Mouse (Mus musculus): ENCODE results near the gene Amtn.
A peak's percentile ranks its signal among the peaks of the same experiment; 100 is the strongest.
"Not testable (repeated sequence)": the region's sequence is repeated elsewhere in the genome, so short reads cannot be mapped to it uniquely, and the experiment has no call there.

The Amtn gene

DNA sequence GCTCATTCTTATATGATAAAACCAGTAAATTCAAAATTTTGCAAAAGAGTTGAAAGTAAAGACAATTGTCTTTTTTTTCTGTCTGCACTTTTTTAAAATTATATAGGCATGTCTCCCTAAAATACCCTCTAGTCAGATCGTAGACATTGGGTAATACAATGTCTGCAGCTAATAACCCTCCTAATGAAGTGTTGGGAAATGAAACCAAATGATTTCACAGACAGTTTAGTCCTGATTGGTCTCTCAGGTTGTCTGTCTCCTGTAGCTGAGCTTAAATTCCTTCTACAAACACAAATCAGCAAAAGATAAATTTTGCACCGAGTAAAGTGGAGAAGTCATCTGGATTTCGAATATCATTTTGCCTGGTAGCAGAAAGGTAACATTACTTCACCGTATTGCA is at the start of gene Amtn:
TSS of gene Amtn (plus strand) at position 301 of the 400 bp plus-strand sequence.
- no peak for DNase-seq (ENCODE audit: low read depth, low spot score)

DNA sequence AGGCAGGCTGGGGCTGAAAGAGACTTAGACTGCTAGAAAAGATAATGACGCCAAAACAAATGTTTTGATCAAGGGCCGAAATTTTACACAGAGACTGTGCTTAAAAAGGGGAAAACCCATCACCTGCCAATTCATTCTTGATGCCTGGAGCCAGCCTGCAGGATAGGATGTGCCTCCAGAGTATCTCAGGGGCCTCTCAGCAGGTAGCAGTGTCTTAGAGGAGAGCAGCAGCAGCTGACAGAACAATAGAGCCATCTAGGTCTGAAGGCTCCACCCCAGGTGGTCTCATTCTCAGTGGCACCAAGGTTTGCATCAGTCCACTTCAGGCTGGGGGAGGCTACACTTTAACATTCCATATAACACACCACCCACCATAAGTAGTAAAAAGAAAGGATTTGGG is 27.4 kb upstream of the Amtn start:
- not testable (repeated sequence) for DNase-seq (ENCODE audit: low read depth, low spot score)

DNA sequence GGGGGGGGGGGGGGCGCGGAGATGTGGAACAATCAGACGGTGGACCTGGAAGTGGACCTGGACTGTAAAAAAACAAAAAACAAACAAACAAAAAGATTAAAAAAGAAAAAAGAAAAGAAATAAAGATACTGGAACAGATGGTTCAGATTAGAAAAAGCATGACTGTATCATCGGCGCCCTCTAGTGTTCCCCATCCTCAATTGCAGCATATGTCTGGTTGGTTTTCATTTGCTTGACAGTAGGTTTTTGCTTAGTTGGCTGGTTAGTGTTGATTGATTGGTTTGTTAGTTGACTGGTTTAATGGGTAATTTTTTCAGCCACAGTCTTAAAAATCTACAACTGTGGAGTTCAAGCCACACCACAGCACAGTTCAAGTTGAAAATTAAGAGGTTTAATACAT is 11.1 kb upstream of the Amtn start:
- DNase-seq (ENCODE audit: low read depth, low spot score), result peak; percentile 56

DNA sequence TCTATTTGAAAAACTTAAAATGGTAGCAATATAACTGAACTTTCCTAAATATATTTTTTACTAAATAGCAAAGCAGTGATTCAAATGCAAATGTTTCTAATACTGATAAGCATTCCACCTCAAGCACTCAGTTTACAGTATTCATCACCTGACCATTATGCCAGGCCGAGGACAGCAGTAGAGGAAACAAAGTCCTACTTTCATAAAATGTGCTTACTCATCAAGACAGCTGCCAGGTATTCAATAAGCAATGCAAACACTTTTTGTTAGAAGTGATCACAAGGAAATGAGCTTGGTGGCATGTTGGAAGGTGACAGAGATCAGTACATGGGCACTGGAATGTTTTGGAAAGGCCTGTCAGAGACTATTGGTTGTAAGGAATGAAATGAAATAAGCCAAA is 9.0 kb upstream of the Amtn start:
- DNase-seq (ENCODE audit: low read depth, low spot score), result no peak

DNA sequence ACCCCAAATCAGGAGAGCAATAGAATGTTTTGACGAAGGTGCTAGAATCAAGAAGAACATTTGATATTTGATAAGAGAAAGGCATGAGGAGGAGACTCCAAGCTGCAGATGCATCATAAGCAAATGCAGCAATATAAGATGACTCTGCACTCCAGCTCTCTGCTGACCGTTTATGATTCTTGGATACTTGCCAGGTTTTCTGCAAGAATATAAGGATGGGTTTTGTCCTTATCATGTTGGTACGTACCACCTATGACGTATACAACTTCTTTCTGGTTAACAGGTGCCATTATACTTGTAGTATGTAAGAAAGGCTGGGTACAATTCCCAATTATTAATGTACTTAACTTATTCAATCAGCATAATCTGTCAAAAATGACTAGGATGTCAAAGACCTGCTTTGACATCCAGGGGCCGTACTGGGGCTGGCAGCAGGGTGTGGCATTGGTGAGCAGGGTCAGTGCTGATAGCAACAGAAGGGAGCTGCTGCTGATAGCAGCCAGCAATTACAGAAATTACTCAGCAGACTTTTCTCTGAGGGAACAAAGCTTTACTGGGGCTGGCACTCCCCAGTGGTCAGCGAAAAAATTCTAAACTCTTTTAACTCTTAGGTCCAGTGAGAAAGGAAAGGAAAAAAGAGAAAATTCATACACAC is 5.2 kb upstream of the Amtn start:
- DNase-seq (ENCODE audit: low read depth, low spot score), result no peak

DNA sequence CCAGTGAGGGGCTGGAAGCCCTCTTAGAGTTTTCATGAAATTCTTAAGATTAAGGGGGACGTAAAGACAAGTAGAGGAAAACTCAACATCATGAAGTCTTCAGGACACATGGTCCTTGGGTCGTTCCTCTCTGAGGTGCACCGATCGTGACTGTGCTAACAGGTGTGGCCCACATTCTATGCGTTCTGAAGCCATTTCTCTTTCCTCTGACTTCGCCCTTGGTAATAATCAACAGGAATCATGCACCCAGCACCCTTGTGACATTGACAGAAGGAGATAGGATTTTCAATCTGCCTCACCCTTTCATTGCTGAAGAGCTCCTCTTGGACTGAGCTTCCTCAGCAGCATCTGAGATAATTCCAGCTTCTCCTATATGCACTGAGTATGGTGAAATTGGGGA is 3.3 kb upstream of the Amtn start:
- no peak for DNase-seq (ENCODE audit: low read depth, low spot score)

DNA sequence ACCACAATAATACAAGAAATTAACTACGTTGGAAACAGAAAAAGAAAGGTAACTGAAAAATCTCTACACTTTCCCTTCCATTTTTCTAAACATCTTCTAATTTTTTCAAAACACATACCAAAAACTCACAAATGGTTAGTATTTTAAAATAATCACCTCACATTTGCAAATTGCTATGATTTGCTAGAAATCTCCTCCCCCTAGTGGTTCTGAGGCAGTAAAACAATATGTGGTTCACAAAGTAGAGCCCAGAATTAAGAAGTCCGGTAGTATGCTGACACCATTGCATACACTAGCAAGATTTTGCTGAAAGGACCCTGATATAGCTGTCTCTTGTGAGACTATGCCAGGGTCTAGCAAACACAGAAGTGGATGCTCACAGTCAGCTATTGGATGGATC is 16.1 kb downstream of the Amtn start:
- not testable (repeated sequence) for DNase-seq (ENCODE audit: low read depth, low spot score)

DNA sequence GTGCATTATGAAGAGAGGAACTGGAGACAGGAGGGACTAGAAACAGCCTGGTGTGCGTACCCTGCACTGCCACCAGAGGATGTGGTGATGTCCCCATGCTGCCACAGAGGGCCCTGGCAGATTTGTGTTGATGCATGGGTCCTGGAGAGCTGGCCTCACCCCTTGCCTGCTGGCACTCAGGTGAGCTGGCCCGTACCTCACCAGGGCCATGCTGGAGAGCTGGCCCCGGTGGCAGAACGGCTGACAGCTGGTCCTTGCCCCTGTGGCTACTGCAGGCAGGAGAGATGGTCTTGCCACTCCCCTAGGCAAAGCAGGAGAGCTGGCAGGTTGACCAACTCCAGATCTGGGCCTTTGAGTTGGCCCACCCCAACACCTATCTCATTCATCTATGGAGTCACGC is 22.7 kb downstream of the Amtn start:
- no peak for DNase-seq (ENCODE audit: low read depth, low spot score)

DNA sequence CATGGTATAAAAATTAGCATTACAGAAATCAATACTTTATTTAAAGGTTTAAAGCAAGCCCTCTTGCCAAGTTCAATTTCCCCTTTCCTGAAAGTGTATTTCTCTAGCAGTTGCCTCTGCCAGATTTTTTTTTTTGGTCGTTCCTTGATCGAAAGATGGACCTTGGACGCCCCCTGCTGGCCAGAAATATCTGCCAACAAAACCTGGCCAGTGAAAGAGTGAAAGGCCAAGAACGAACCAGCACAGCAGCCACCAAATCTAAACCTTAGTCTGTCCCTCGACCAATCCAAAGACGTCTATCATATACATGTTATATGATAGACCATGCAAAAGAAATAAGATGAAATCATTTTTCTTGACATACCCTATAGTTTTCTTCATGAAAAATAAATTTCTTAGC is 23.9 kb downstream of the Amtn start:
- peak; percentile 72 for DNase-seq (ENCODE audit: low read depth, low spot score)

DNA sequence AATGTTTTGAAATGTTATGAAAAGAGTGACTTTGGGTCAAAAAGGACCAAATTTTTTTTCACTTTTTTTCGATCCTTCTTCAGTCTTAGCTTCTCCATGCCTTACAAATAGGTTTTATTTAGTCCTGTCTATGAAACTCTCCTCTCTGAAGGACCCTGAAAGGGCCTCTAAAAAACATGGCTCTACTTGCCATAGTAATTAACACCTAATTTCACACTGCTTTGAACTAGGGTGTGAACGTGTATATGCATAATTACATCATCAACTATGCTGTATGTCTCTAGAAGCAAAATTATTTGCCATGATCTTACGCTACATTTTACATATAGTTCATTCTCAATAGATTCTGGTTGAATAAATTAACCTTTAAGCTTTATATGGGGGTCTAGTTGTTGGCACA is 25.6 kb downstream of the Amtn start:
- DNase-seq (ENCODE audit: low read depth, low spot score), result no peak

DNA sequence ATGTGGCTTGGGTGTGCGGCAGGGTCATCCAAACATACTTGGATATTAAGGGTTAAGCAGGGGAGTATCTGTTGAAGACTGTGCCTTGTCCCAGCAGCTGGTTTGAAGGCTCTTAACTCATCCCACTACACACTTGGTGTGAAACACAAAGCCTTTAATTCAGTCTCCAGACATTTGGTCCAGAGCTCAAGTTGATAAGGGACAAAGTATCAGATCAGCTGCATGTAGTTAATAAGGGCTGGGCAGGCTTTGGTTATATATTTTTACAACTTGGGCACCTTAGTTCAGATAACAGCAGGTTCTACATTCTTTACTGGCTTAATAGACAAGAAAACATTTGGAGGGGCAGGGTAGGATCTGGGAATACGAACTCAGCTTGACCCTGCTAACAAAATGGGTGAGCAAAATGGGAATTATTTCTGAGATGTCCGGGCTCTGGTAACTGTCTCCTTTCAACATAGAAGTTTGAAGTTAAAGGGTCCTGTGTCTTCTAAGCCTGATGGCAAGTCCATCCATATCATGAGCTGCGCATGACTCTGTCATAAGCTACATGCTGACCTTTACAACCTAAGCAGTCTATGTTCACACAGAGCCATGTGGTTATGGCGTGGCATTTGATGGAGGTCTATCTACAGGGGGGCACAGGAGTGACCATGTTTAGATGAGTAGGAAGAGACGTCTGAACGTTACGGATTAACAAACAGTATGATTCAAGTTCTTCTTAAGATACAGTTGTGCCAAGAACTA is 44.6 kb downstream of the Amtn start:
- DNase-seq (ENCODE audit: low read depth, low spot score), result no peak

DNA sequence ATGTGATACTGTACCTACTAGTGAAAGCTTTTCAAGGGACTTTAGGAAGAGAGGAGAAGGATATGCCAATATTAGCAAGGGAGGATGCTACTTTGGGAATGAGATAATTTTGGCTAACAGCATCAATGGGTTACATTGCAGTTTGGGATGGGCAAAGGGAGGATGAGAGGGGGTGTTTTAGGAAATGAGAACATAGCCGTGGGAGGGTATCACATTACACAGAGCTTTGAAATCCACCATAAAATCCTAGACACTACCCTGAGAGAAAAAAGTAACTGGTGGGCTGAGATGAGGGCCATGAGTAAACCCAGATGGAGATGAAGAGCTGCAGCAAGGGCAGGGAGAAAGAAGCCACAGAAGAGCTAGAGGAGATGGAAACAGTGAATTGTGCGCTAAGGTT is 49.0 kb downstream of the Amtn start:
- DNase-seq (ENCODE audit: low read depth, low spot score), result not testable (repeated sequence)

DNA sequence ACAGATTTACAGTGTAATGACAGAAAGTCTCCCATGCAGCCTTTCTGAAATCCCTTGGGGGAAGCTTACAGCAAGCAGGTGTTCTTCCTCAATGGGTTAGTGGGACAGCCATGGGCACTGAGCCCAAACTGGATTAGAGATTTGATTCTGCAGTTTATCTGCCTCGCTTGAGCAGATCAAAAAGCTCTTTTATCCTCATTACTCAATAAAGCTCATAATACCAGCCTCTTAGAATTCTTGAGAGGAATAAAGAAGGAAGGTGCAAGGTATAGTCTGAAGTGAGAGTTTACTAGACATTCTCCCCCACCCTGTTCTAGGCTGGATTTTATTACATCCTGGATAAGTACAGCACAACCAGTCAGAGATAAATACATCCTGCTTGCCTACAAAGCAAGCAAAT is 50.8 kb downstream of the Amtn start:
- no peak for DNase-seq (ENCODE audit: low read depth, low spot score)
